Mouse (Mus musculus) neural tube, embryonic 14.5 days (tissue): ENCODE results near the gene Pcdh19. TPM values are rescaled to one million over a fixed set of nuclear protein-coding genes. Genes with fewer than 3 reads are reported as not detected.
"Not testable (repeated sequence)": the region's sequence is repeated elsewhere in the genome, so short reads cannot be mapped to it uniquely, and the experiment has no call there.

Source experiments
- ATAC-seq: fragments of 200-750 bp; cut with Nextera tagmentation; 2 replicates; pipeline ENCODE4 v1.8.0; 2017; ENCODE audit warnings: low read depth, mild to moderate bottlenecking, moderate TSS enrichment, moderate library complexity
- H3K27ac ChIP-seq: fragments of 300-500 bp; sonication (generic); 2 replicates; pipeline ENCODE4 v1.5.1; 2014; ENCODE audit warnings: low read depth, mild to moderate bottlenecking, control low read depth, low read length, moderate library complexity, mixed read lengths
- H3K27me3 ChIP-seq: fragments of 300-500 bp; sonication (generic); 2 replicates; pipeline ENCODE4 v1.6.1; 2014; ENCODE audit warnings: low read length; ENCODE audit not compliant: control insufficient read depth, insufficient read depth
- H3K36me3 ChIP-seq: fragments of 300-500 bp; sonication (generic); 2 replicates; pipeline ENCODE4 v1.6.1; 2014; ENCODE audit warnings: low read length, mixed read lengths; ENCODE audit not compliant: control insufficient read depth, insufficient read depth
- H3K4me1 ChIP-seq: fragments of 300-500 bp; sonication (generic); 2 replicates; pipeline ENCODE4 v1.6.1; 2014; ENCODE audit warnings: low read length; ENCODE audit not compliant: control insufficient read depth, insufficient read depth
- H3K4me2 ChIP-seq: fragments of 300-500 bp; sonication (generic); 2 replicates; pipeline ENCODE4 v1.6.1; 2014; ENCODE audit warnings: mild to moderate bottlenecking, low read depth, low read length, control low read depth
- H3K4me3 ChIP-seq: fragments of 300-500 bp; sonication (generic); 2 replicates; pipeline ENCODE4 v1.5.1; 2014; ENCODE audit warnings: low read depth, low read length, control low read depth, mixed read lengths
- H3K9ac ChIP-seq: fragments of 300-500 bp; sonication (generic); replicated peaks from 2 replicates; pipeline ENCODE4 v1.6.1; 2014; ENCODE audit warnings: low read depth, mild to moderate bottlenecking, control low read depth, low read length, mixed read lengths
- H3K9me3 ChIP-seq: fragments of 300-500 bp; sonication (generic); 2 replicates; pipeline ENCODE4 v1.6.1; 2016; ENCODE audit warnings: low read length; ENCODE audit not compliant: control insufficient read depth
- WGBS: fragments of 180-500 bp; shearing (Covaris S2); extraction: QIAGEN DNeasy Blood & Tissue Kit; methylation state at CpG from one replicate; pipeline ENCODE4 v1.1.7; 2014; 5-methylcytosine and 5-hydroxymethylcytosine counted together
- polyA plus RNA-seq: library from polyadenylated mRNA; unstranded; fragments of >200 nt; fragmentation: Nextera tagmentation; extraction: Ambion mirVana; gene quantifications from 2 replicates; pipeline ENCODE4 v1.2.1, GENCODE M21; 2014

Pcdh19 gene
- polyA plus RNA-seq, result 17.4 and 18.5 TPM in 2 replicates

GRCm38 (mm10) chrX:133688840-133689239, at the start of gene Pcdh19:
Gene Pcdh19, minus strand, starts transcription at chrX:133688987.
- Histone ChIP-seq H3K36me3 (no peaks in the 10 kb centered on the region), H3K4me3 (peak within 1 kb of the TSS; percentile 52), H3K27ac (peak within 1 kb of the TSS; percentile 55; the same call in 1 of the 2 replicates), H3K9ac (peak within 1 kb of the TSS; percentile 59), H3K9me3 (no peaks in the 10 kb centered on the region), H3K27me3 (no peaks in the 10 kb centered on the region; the same call in 1 of the 2 replicates), H3K4me1 (no peaks in the 10 kb centered on the region), H3K4me2 (peak within 1 kb of the TSS; percentile 73)
- peak; percentile 94 for ATAC-seq
- 15% methylated on average over 12 of the region's 26 CpGs for WGBS

- Histone ChIP-seq H3K4me1 (no peaks in the 10 kb centered on the region), H3K9ac (no peak overlapping the region), H3K36me3 (no peaks in the 10 kb centered on the region), H3K27me3 (no peaks in the 10 kb centered on the region), H3K9me3 (no peaks in the 10 kb centered on the region), H3K27ac (no peak overlapping the region), H3K4me3 (no peak overlapping the region), H3K4me2 (no peak overlapping the region)
- ATAC-seq, result no peak
- WGBS, result 93% methylated on average over 2 of the region's 2 CpGs
Measured at GRCm38 (mm10) chrX:133735871-133736270, 47.1 kb upstream of the Pcdh19 start.

GRCm38 (mm10) chrX:133734984-133735383, 46.2 kb upstream of the Pcdh19 start:
- no peaks in the 10 kb centered on the region for H3K4me1 ChIP-seq
- WGBS, result 38% methylated on average over 6 of the region's 6 CpGs
- H3K4me2 ChIP-seq, result no peak overlapping the region
- no peak overlapping the region for H3K9ac ChIP-seq
- H3K9me3 ChIP-seq, result no peaks in the 10 kb centered on the region
- no peaks in the 10 kb centered on the region for H3K27me3 ChIP-seq
- no peaks in the 10 kb centered on the region for H3K36me3 ChIP-seq
- no peak overlapping the region for H3K4me3 ChIP-seq
- ATAC-seq, result no peak
- no peak overlapping the region for H3K27ac ChIP-seq

DNA sequence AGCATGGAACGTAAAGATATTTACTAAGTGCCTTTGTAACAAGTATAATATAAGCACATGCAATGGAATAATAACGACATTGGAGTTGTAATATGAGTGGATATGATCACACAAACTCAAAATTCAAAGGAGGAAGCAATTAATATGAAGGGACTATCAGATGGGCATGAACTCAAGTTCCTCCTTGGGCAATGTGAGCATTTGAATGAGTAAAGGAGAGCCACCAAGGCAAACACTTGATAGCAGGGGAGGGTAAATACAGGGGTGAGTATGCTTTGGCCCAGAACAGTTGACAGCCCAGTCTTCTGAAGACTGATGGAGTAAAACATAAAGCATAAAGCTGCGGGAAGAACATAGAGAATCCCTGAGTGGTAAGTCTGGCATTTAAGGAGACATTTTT, 32.7 kb upstream of the Pcdh19 start:
- H3K27ac ChIP-seq, result no peak overlapping the region
- H3K36me3 ChIP-seq, result no peaks in the 10 kb centered on the region
- H3K4me1 ChIP-seq, result no peaks in the 10 kb centered on the region
- ATAC-seq, result no peak
- 91% methylated on average over 3 of the region's 3 CpGs for WGBS
- H3K9me3 ChIP-seq, result no peaks in the 10 kb centered on the region
- H3K4me3 ChIP-seq, result no peak overlapping the region
- no peak overlapping the region for H3K9ac ChIP-seq
- no peaks in the 10 kb centered on the region for H3K27me3 ChIP-seq
- H3K4me2 ChIP-seq, result no peak overlapping the region

- Histone ChIP-seq H3K27me3 (no peaks in the 10 kb centered on the region), H3K27ac (no peak overlapping the region), H3K9ac (no peak overlapping the region), H3K9me3 (no peaks in the 10 kb centered on the region), H3K36me3 (no peaks in the 10 kb centered on the region), H3K4me1 (no peaks in the 10 kb centered on the region), H3K4me3 (no peak overlapping the region), H3K4me2 (no peak overlapping the region)
- ATAC-seq, result no peak
- WGBS, result 69% methylated on average over 2 of the region's 2 CpGs
Measured at GRCm38 (mm10) chrX:133710621-133711020, 21.8 kb upstream of the Pcdh19 start.

DNA sequence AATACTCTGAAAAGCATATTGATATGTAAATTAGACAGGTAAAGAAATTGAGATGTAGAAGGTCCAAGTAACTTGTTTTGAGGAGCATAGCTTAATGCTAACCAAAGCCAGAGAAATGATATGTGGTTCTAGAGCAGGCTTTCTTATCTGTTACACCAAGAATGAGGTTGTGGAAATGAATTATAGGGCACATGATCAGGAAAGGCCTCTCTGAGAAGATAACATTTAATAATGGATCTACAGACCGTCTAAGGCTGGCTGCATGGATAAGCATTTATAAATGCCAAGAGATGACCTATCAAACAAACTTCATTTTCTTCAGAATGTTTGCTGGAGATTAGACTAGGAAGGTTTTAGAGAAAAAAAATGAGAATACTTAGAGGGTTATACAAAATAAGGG, 14.1 kb upstream of the Pcdh19 start:
- WGBS, result 79% methylated on average over 1 of the region's 1 CpGs
- no peaks in the 10 kb centered on the region for H3K9me3 ChIP-seq
- H3K4me2 ChIP-seq, result no peak overlapping the region
- no peak overlapping the region for H3K27ac ChIP-seq
- H3K4me1 ChIP-seq, result no peaks in the 10 kb centered on the region
- H3K4me3 ChIP-seq, result no peak overlapping the region
- no peak overlapping the region for H3K9ac ChIP-seq
- no peaks in the 10 kb centered on the region for H3K27me3 ChIP-seq
- H3K36me3 ChIP-seq, result no peaks in the 10 kb centered on the region
- ATAC-seq, result no peak

DNA sequence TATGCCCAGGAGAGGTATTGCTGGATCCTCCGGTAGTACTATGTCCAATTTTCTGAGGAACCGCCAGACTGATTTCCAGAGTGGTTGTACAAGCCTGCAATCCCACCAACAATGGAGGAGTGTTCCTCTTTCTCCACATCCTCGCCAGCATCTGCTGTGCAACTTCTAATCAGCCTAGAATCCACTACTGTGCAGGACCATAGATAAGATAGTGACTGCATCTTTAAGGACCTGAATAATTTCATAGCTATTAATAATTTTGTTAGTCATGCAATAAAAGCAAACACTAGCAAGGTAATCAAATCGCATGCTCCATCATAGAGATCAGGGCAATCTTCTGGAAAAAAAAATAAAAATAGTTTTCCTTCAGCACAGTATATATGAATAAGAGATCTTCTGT, 9.1 kb upstream of the Pcdh19 start:
- H3K9ac ChIP-seq, H3K36me3 ChIP-seq, H3K27me3 ChIP-seq, H3K4me1 ChIP-seq, H3K27ac ChIP-seq, H3K9me3 ChIP-seq, H3K4me3 ChIP-seq, H3K4me2 ChIP-seq, ATAC-seq: not testable (repeated sequence)
- WGBS, result 83% methylated on average over 2 of the region's 4 CpGs

GRCm38 (mm10) chrX:133696461-133696860, 7.7 kb upstream of the Pcdh19 start:
- WGBS, result 52% methylated on average over 4 of the region's 4 CpGs
- H3K4me3 ChIP-seq, result no peak overlapping the region
- H3K4me1 ChIP-seq, result no peaks in the 10 kb centered on the region
- H3K27ac ChIP-seq, result no peak overlapping the region
- ATAC-seq, result no peak
- H3K4me2 ChIP-seq, result no peak overlapping the region
- no peak overlapping the region for H3K9ac ChIP-seq
- H3K27me3 ChIP-seq, result no peaks in the 10 kb centered on the region
- no peaks in the 10 kb centered on the region for H3K9me3 ChIP-seq
- H3K36me3 ChIP-seq, result no peaks in the 10 kb centered on the region

DNA sequence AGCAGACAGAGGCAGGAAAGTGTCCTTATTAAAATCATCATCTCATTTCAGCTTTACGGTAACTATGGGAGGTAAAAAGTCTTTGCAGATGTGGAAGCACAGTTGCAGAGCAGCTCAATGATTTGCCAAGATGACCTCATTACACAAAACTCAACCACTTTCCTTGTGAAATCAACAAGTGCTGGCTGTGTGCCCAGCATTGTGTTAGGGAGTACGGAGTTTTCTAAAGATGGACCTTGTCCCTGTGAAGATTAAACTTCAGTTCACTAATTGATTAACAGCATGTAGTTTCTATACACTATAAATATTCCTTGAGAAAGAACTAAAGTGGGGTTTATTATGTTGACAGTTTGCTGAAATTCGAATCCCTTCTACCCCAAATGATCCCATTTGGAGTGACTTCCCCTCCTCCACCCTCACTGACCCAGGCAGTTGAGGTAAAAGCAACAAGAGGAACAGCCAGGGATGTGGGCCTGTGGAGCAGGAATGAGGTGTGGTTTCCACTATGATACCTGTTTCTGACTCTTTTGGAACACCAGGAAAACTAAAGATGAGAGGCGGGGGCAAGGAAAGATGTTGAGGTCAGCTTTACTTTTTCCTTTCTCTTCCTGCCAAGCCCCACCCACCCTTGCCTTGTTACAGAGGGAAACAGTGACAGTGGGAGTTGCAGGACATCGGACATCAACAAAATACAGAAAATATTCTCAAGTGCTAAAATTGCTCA, 4.4 kb upstream of the Pcdh19 start:
- Histone ChIP-seq H3K4me1 (no peaks in the 10 kb centered on the region), H3K4me3 (no peak overlapping the region), H3K4me2 (no peak overlapping the region), H3K27ac (no peak overlapping the region), H3K36me3 (no peaks in the 10 kb centered on the region), H3K9ac (no peak overlapping the region), H3K9me3 (no peaks in the 10 kb centered on the region), H3K27me3 (no peaks in the 10 kb centered on the region)
- no peak for ATAC-seq
- 72% methylated on average over 5 of the region's 5 CpGs for WGBS
